Mouse (Mus musculus): ENCODE data around the gene Trpc1. TPM values are rescaled to one million over a fixed set of nuclear protein-coding genes. Genes with fewer than 3 reads are reported as not detected.

The Trpc1 gene
- polyA plus RNA-seq, 1 experiment from 2014 or later, result 3.6 TPM

DNA sequence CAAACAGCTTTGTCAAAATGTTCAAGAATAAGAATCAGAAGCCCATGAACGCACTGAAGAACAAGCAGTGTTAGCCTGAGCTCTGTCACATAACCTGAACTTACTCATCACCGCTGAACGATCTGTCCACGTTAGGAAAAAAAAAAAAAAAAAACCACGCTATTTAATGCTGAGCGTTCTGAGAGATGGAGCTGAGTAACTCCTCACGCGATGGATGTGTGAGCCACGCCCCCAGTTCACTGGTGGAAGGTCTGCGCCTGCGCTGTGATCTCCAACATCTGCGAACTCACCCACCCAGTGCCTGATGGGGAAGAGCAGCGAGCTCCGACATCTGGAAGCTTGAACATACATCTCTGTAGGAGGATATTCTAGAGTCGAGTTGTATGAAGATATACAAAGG, 55.2 kb downstream of the Trpc1 start:
- ATAC-seq (replicated peaks; ENCODE audit: low FRiP score), result no peak
- no peak overlapping the region for H3K9ac ChIP-seq
- H3K4me1 ChIP-seq, result peaks cover 16% of the 10 kb centered on the region
- H3K27ac ChIP-seq, result no peak overlapping the region
- WGBS, result 84% methylated on average over 15 of the region's 15 CpGs
- H3K9me3 ChIP-seq (replicated peaks), result no peaks in the 10 kb centered on the region
- peaks cover 9% of the 10 kb centered on the region; the same call in 1 of the 2 replicates for H3K27me3 ChIP-seq
- H3K36me3 ChIP-seq, result no peaks in the 10 kb centered on the region
- H3K4me2 ChIP-seq, result no peak overlapping the region
- no peak overlapping the region for H3K4me3 ChIP-seq (replicated peaks)

DNA sequence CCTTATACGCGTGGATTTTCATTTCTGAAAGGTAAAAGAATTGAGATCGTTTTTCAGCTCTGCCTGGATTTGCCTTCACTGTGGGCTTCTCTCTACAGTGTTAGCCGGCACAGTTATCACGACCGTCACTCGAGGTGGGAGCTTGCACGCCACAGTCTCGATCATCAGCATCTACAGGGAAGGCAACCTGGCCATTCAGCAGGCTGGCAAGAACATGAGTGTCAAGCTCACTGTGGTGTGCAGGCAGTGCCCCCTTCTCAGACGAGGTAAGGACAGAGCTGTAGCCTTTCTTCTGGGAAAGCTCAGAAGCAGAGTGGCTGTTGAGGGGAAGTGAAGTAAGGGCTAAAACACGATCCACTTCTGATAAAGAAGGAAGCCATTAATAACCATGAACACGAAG, 55.6 kb downstream of the Trpc1 start:
- ATAC-seq (replicated peaks; ENCODE audit: low FRiP score), result no peak
- Histone ChIP-seq H3K4me1 (peaks cover 16% of the 10 kb centered on the region), H3K9ac (no peak overlapping the region), H3K36me3 (no peaks in the 10 kb centered on the region), H3K4me2 (no peak overlapping the region), H3K27me3 (peaks cover 9% of the 10 kb centered on the region; the same call in 1 of the 2 replicates), H3K9me3 (replicated peaks) (no peaks in the 10 kb centered on the region), H3K27ac (no peak overlapping the region), H3K4me3 (replicated peaks) (no peak overlapping the region)
- WGBS, result 75% methylated on average over 12 of the region's 12 CpGs

DNA sequence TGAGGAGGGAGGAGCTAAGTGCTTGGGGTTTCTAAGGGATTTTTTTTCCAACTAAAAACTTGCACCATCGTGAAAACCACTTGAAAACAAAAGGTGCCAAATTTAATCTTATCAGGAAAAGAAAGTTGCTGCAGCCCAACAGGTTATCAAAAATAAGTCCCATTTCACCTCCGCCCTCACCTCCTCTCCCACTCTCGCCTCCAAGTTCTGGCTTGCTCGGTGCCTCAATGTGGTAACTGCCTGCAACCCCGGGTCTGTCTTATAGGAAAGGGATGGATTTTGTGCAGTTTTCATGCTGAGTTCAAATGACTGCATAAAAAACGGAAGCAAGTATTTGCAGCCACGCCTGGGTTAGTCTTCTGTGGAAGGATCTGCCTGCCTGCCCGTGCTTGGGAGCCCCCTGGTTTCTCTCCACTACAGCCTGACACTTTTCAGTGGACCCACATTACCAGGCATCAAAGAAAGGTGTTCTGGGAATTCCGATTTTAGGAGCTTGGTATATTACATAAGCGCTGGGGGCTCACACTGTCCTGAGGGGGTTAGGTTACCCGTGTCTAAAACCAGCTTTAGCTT, 56.6 kb downstream of the Trpc1 start:
- Histone ChIP-seq H3K27me3 (peaks cover 9% of the 10 kb centered on the region; the same call in 1 of the 2 replicates), H3K9ac (no peak overlapping the region), H3K4me1 (peaks cover 16% of the 10 kb centered on the region), H3K4me2 (peak overlapping the region; percentile 38), H3K27ac (no peak overlapping the region), H3K4me3 (replicated peaks) (no peak overlapping the region), H3K36me3 (no peaks in the 10 kb centered on the region), H3K9me3 (replicated peaks) (no peaks in the 10 kb centered on the region)
- 54% methylated on average over 11 of the region's 11 CpGs for WGBS
- ATAC-seq (replicated peaks; ENCODE audit: low FRiP score), result no peak

DNA sequence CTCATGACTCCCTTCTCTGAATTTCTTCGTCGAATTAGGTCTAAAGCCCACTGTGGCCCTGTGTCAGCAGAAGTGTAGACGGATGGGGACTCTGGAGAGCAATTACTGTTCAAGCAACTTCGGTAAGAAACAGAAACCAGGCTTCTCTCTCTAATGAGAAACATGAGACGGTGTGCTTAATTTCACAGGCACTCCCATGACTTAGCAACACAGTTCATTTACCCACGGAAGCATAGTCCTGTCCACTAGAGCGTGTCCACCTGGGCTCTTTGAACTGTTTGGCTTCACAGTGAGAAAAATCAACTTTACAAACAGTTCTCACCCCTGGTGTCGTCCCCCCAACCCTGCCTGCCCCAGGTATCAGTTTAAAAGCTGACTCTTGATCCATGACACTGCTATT, 57.4 kb downstream of the Trpc1 start:
- ATAC-seq (replicated peaks; ENCODE audit: low FRiP score), result peak; percentile 80
- Histone ChIP-seq H3K9me3 (replicated peaks) (no peaks in the 10 kb centered on the region), H3K4me3 (replicated peaks) (no peak overlapping the region), H3K27me3 (peaks cover 9% of the 10 kb centered on the region; the same call in 1 of the 2 replicates), H3K4me2 (peak overlapping the region; percentile 38), H3K4me1 (peaks cover 16% of the 10 kb centered on the region), H3K9ac (no peak overlapping the region), H3K36me3 (no peaks in the 10 kb centered on the region), H3K27ac (0 out of 2 replicates have a peak overlapping the region, but pooled peaks have one; percentile 41)
- 29% methylated on average over 8 of the region's 8 CpGs for WGBS

DNA sequence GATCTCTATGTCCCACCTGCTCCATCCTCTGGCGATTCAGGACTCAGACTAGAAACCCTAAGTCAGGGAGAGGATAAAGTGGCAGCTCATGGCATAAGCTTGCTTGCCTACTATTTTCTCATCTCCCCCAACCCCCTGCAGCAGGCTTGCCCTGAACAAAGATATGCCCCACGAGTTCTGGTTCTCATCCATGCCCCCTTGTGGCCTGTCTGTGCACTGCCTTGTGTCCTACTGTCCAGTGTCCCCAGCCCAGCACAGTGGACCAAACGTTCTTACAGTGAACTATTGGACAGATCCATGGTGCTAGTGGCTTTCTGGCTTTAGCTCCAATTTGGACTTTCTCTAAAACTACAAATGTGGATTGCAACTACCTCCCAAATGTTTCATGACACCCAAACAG, 62.1 kb downstream of the Trpc1 start:
- no peak overlapping the region for H3K27ac ChIP-seq
- no peak for ATAC-seq (replicated peaks; ENCODE audit: low FRiP score)
- WGBS, result 63% methylated on average over 3 of the region's 3 CpGs

DNA sequence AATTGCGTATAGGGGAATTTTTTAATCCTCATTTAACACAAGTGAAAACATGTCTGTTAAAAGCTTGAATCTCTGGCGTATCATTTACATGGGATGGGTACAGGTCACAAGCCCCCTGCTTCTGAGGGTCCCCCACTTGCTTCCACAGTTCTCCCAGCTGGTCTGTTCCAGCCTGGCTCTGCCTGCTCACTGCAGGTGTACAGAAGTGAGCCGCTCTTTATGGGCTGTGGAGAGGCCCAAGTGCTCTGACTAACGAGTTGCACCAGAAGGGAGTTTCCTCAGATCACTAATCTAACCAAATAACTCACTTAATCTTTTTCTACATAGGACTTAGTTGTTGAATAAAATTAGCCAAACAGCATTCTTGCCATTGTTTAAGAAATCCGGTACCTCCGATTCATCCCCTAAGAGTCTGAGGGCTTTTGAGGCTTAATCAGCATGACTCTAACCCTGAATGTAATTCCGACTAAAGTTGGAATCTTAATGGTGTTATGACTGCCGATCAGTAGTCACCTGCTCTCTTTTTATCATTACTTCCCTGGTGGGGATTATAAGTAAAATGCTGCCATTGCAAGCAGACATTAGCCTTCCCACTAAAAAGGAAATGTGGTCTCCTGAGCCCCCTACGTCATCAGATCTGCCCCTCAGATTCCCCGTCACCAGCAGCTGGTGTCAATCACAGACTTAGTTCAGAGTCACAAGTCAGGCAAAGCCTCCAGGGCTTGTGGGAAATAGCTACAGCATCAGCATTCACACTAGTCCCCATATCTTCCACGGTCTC, 64.3 kb downstream of the Trpc1 start:
- Histone ChIP-seq H3K36me3 (no peaks in the 10 kb centered on the region), H3K4me3 (replicated peaks) (no peak overlapping the region), H3K27ac (no peak overlapping the region), H3K27me3 (no peaks in the 10 kb centered on the region), H3K4me2 (no peak overlapping the region), H3K4me1 (no peaks in the 10 kb centered on the region), H3K9me3 (replicated peaks) (no peaks in the 10 kb centered on the region), H3K9ac (no peak overlapping the region)
- no peak for ATAC-seq (replicated peaks; ENCODE audit: low FRiP score)
- WGBS, result 62% methylated on average over 11 of the region's 11 CpGs

More for the DNA sequence above, 62.1 kb downstream of the Trpc1 start:
- Histone ChIP-seq H3K36me3 (no peaks in the 10 kb centered on the region), H3K4me2 (no peak overlapping the region), H3K9me3 (replicated peaks) (no peaks in the 10 kb centered on the region), H3K9ac (no peak overlapping the region), H3K4me3 (replicated peaks) (no peak overlapping the region), H3K4me1 (peaks cover 8% of the 10 kb centered on the region), H3K27me3 (no peaks in the 10 kb centered on the region)

DNA sequence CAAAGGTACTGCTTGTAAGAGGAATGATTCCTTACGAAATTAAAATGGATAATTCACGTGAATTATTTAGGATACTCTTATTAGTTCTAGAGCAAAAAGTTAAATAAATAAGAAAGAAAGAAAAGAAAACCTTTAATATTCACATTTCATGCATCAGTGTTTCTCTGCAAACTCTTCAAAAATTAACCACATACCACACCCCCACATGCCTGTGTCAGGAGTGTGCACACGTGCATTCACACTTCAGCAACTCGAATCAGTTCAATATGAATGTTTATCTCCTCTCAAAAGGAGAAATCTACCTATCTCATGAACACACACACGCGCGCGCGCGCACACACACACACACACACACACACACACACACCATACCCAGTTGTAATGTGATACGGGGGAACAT, 69.5 kb downstream of the Trpc1 start:
- H3K4me2 ChIP-seq, result no peak overlapping the region
- H3K36me3 ChIP-seq, result no peaks in the 10 kb centered on the region
- ATAC-seq (replicated peaks; ENCODE audit: low FRiP score), result no peak
- H3K4me3 ChIP-seq (replicated peaks), result no peak overlapping the region
- H3K9me3 ChIP-seq (replicated peaks), result no peaks in the 10 kb centered on the region
- 85% methylated on average over 11 of the region's 11 CpGs for WGBS
- H3K27ac ChIP-seq, result no peak overlapping the region
- H3K9ac ChIP-seq, result no peak overlapping the region
- H3K4me1 ChIP-seq, result no peaks in the 10 kb centered on the region
- no peaks in the 10 kb centered on the region for H3K27me3 ChIP-seq

DNA sequence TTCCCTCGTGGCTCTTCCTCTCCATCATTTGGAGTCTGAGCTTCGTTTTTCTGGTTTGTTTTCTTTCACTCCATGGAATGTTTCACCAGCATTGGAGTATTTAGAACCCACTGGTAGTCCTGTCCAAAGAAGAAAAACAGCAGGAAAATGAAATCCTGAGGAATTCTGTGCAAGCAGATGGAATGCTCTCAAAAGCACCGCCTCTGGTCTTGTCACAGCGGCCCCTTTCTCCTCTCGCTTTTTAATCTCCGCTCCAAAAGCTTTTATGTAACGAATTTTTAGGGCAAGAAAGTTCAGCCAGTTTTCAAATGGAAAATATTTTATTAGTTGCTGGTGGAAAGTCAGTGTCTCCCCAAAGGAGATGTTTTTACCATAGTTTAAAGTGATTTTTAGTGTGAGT, 70.2 kb downstream of the Trpc1 start:
- H3K4me1 ChIP-seq, result no peaks in the 10 kb centered on the region
- H3K27me3 ChIP-seq, result no peaks in the 10 kb centered on the region
- no peak overlapping the region for H3K27ac ChIP-seq
- WGBS, result 63% methylated on average over 7 of the region's 7 CpGs
- no peak overlapping the region for H3K9ac ChIP-seq
- H3K4me3 ChIP-seq (replicated peaks), result no peak overlapping the region
- no peak for ATAC-seq (replicated peaks; ENCODE audit: low FRiP score)
- H3K36me3 ChIP-seq, result no peaks in the 10 kb centered on the region
- H3K4me2 ChIP-seq, result no peak overlapping the region
- no peaks in the 10 kb centered on the region for H3K9me3 ChIP-seq (replicated peaks)

DNA sequence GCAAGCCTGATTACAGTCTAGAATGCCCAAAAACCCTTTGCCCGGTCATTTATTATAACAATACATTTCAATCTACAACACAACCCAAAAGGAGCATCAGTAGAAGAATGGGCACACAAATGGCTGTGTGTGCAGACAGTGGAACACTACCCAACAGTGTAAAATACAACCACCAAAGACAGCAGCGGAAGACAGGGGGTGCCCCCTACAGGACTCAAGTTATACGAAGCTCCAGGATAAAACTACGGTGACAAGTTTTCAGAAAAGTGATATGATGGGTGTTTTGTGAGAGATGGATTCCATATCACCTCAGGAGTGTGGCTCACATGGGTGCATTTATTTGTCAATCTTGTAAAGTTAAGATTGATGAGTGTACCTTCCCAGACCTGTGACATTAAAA, 74.2 kb downstream of the Trpc1 start:
- no peaks in the 10 kb centered on the region for H3K4me1 ChIP-seq
- H3K27ac ChIP-seq, result no peak overlapping the region
- H3K9ac ChIP-seq, result no peak overlapping the region
- H3K4me2 ChIP-seq, result no peak overlapping the region
- no peak overlapping the region for H3K4me3 ChIP-seq (replicated peaks)
- H3K36me3 ChIP-seq, result no peaks in the 10 kb centered on the region
- H3K27me3 ChIP-seq, result no peaks in the 10 kb centered on the region
- ATAC-seq (replicated peaks; ENCODE audit: low FRiP score), result no peak
- H3K9me3 ChIP-seq (replicated peaks), result peaks cover 4% of the 10 kb centered on the region
- WGBS, result 97% methylated on average over 4 of the region's 4 CpGs

DNA sequence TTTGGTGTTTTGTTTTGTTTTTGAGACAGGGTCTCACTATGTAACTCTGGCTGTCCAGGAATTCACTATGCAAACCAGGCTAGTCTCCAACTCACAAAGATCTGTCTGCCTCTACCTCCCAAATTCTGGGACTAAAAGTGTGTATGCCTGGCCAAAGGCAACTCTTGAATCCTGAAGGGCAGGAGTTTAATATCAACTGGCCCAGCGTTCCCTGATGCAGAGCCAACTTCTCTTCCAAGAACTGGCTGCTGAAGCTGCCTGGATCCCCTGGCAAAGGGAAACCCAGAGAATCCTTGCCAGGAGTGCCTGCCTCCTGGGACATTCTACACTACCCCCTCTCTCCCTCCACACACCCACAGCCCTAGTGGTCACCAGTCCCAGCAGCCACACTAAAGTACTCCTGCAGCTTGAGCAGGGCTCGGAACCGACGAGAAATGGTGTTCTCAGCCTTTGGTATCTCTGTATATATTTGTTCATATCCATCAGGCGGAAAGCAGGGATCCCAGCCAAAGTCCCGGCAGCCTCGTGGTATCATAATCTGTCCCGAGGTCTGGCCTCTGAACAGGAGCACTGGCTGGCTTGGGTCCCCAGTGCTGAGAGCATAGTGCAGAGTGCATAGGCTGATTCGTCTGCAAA, 75.0 kb downstream of the Trpc1 start:
- ATAC-seq (replicated peaks; ENCODE audit: low FRiP score), result no peak

DNA sequence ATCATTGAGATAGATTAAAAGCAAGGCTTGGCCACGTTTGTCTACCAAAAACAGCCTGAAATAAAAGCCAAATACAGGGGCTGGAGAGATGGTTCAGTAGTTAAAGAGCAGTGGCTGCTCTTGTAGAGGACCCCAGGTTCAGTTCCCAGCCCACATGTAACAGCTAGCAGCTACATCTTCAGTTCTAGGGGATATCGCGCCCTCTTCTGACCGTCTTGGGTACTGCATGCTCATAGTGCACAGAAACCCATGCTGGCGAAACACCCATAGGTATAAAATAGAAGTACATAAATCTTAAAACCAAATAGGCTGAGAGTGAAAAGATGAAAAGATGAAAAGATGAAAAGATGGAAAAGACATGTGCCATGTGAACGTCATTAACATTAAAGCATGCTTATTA, 77.4 kb downstream of the Trpc1 start:
- Histone ChIP-seq H3K27ac (no peak overlapping the region), H3K4me2 (no peak overlapping the region), H3K4me3 (replicated peaks) (no peak overlapping the region), H3K9me3 (replicated peaks) (peaks cover 4% of the 10 kb centered on the region), H3K36me3 (no peaks in the 10 kb centered on the region), H3K9ac (no peak overlapping the region), H3K4me1 (no peaks in the 10 kb centered on the region), H3K27me3 (no peaks in the 10 kb centered on the region)
- no peak for ATAC-seq (replicated peaks; ENCODE audit: low FRiP score)
- WGBS, result 85% methylated on average over 6 of the region's 6 CpGs

More for the DNA sequence above, 75.0 kb downstream of the Trpc1 start:
- H3K4me3 ChIP-seq (replicated peaks), result no peak overlapping the region
- H3K4me2 ChIP-seq, result no peak overlapping the region
- no peaks in the 10 kb centered on the region for H3K27me3 ChIP-seq
- no peak overlapping the region for H3K27ac ChIP-seq
- H3K9ac ChIP-seq, result no peak overlapping the region
- peaks cover 4% of the 10 kb centered on the region for H3K9me3 ChIP-seq (replicated peaks)
- H3K36me3 ChIP-seq, result no peaks in the 10 kb centered on the region
- 88% methylated on average over 9 of the region's 9 CpGs for WGBS
- H3K4me1 ChIP-seq, result no peaks in the 10 kb centered on the region

DNA sequence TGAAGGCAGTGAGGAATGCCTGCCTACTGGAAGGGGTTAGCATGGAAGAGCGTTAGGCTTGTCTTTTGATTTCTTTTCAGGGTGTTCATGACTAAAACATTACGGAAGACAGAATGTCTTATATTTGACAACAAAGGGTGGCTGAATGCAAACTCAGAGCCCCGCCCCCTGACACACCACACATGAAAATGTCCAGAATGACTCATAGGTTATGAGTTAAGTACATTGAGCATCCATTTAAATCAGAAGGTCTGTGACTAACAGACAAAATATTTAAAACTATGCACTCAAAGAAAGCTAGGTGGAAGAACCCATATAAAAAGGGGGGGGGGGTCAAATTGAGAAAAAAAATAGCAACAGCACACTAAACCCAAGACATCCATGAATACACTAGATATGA, 77.8 kb downstream of the Trpc1 start:
- no peak for ATAC-seq (replicated peaks; ENCODE audit: low FRiP score)
- Histone ChIP-seq H3K4me2 (no peak overlapping the region), H3K27ac (no peak overlapping the region), H3K4me3 (replicated peaks) (no peak overlapping the region), H3K9ac (no peak overlapping the region), H3K4me1 (no peaks in the 10 kb centered on the region), H3K27me3 (no peaks in the 10 kb centered on the region), H3K9me3 (replicated peaks) (peaks cover 4% of the 10 kb centered on the region), H3K36me3 (no peaks in the 10 kb centered on the region)
- 94% methylated on average over 3 of the region's 3 CpGs for WGBS

All from kidney, embryonic 15.5 days (tissue).